Mouse (Mus musculus) testis, adult 2 months (tissue): ENCODE measurements around the gene Tmem138. TPM values are rescaled to one million over a fixed set of nuclear protein-coding genes. Genes with fewer than 3 reads are reported as not detected.
A peak's percentile ranks its signal among the peaks of the same experiment; 100 is the strongest.

Experiments
- H3K27ac ChIP-seq: fragments of 200-500 bp; 2 replicates; pipeline ENCODE4 v1.5.1; 2012; ENCODE audit warnings: low read depth, low read length; ENCODE audit not compliant: control insufficient read depth, insufficient read depth
- H3K27me3 ChIP-seq: fragments of 200-500 bp; 2 replicates; pipeline ENCODE4 v1.6.1; 2012; ENCODE audit warnings: mild to moderate bottlenecking, low read length, moderate library complexity; ENCODE audit not compliant: control insufficient read depth, insufficient read depth
- H3K36me3 ChIP-seq: fragments of 200-500 bp; 2 replicates; pipeline ENCODE4 v1.6.1; 2012; ENCODE audit warnings: mild to moderate bottlenecking, low read length; ENCODE audit not compliant: control insufficient read depth, insufficient read depth
- H3K4me1 ChIP-seq: fragments of 200-500 bp; 2 replicates; pipeline ENCODE4 v1.6.1; 2012; ENCODE audit warnings: low read length; ENCODE audit not compliant: control insufficient read depth, insufficient read depth
- H3K4me3 ChIP-seq: fragments of 200-500 bp; 2 replicates; pipeline ENCODE4 v1.5.1; 2012; ENCODE audit warnings: low read depth, mild to moderate bottlenecking, low read length, moderate library complexity, mixed read lengths; ENCODE audit not compliant: control insufficient read depth
- CTCF ChIP-seq: fragments of 200-500 bp; IDR thresholded peaks from 2 replicates; pipeline ENCODE4 v1.5.1; 2012; ENCODE audit warnings: low read depth, mild to moderate bottlenecking, inconsistent platforms, low read length, moderate library complexity; ENCODE audit not compliant: control insufficient read depth, insufficient read depth, insufficient replicate concordance
- POLR2A ChIP-seq: fragments of 200-500 bp; IDR thresholded peaks from 2 replicates; pipeline ENCODE4 v1.6.1; 2012; ENCODE audit warnings: low read depth, mild to moderate bottlenecking, inconsistent platforms, low read length, moderate library complexity; ENCODE audit not compliant: control insufficient read depth
- polyA plus RNA-seq: library from polyadenylated mRNA; depleted of rRNA; stranded (reverse); fragments of >200 nt; gene quantifications from 2 replicates; pipeline ENCODE4 v1.2.3, GENCODE M21; 2012; rRNA removed

The Tmem138 gene
- 18.3 and 24.5 TPM in 2 replicates for polyA plus RNA-seq

GRCm38 (mm10) chr19:10576690-10577561 lies at the start of gene Tmem138, which contains the start of gene Cyb561a3:
Gene Tmem138, minus strand, starts transcription at chr19:10577362.
Gene Cyb561a3, plus strand, starts transcription at chr19:10577172.
- peaks cover 2% of the 10 kb centered on the region for H3K4me1 ChIP-seq
- H3K27me3 ChIP-seq, result no peaks in the 10 kb centered on the region
- TF ChIP-seq POLR2A (peak; percentile 57; the same call in 1 of the 2 replicates), CTCF (no peak)
- no peaks in the 10 kb centered on the region for H3K36me3 ChIP-seq
- H3K27ac ChIP-seq, result peak within 1 kb of the TSS; percentile 89
- H3K4me3 ChIP-seq, result peak within 1 kb of the TSS; percentile 95

- Histone ChIP-seq H3K27ac (no peak overlapping the region), H3K4me3 (no peak overlapping the region), H3K36me3 (peaks cover 9% of the 10 kb centered on the region), H3K4me1 (peaks cover 13% of the 10 kb centered on the region), H3K27me3 (no peaks in the 10 kb centered on the region)
- TF ChIP-seq POLR2A (no peak), CTCF (no peak)
Measured at GRCm38 (mm10) chr19:10608573-10609240, 31.5 kb upstream of the Tmem138 start.

GRCm38 (mm10) chr19:10605901-10606622 lies 28.9 kb upstream of the Tmem138 start:
- Histone ChIP-seq H3K27me3 (no peaks in the 10 kb centered on the region), H3K4me3 (peak overlapping the region; percentile 100), H3K4me1 (peaks cover 16% of the 10 kb centered on the region), H3K27ac (peak overlapping the region; percentile 96), H3K36me3 (peaks cover 11% of the 10 kb centered on the region)
- TF ChIP-seq CTCF (no peak), POLR2A (no peak)

GRCm38 (mm10) chr19:10605293-10605900 lies 28.2 kb upstream of the Tmem138 start, which contains the start of the genes Ddb1 and Tkfc:
Gene Ddb1, plus strand, starts transcription at chr19:10605327.
Gene Tkfc, minus strand, starts transcription at chr19:10605654.
- peak; percentile 99 for TF ChIP-seq POLR2A
- TF ChIP-seq CTCF, result no peak; the same call in 1 of the 2 replicates
- H3K27me3 ChIP-seq, result no peaks in the 10 kb centered on the region
- peaks cover 16% of the 10 kb centered on the region for H3K4me1 ChIP-seq
- peak within 1 kb of the TSS; percentile 100 for H3K4me3 ChIP-seq
- peaks cover 9% of the 10 kb centered on the region for H3K36me3 ChIP-seq
- peak within 1 kb of the TSS; percentile 96 for H3K27ac ChIP-seq

GRCm38 (mm10) chr19:10604534-10604933 lies 27.4 kb upstream of the Tmem138 start:
- H3K4me1 ChIP-seq, result peaks cover 16% of the 10 kb centered on the region

GRCm38 (mm10) chr19:10603660-10604523 lies 26.7 kb upstream of the Tmem138 start:
- peak; percentile 27; the same call in 1 of the 2 replicates for TF ChIP-seq POLR2A
- TF ChIP-seq CTCF, result no peak
- peaks cover 16% of the 10 kb centered on the region for H3K4me1 ChIP-seq
- H3K27me3 ChIP-seq, result no peaks in the 10 kb centered on the region
- peak overlapping the region; percentile 96 for H3K27ac ChIP-seq
- peaks cover 6% of the 10 kb centered on the region for H3K36me3 ChIP-seq
- H3K4me3 ChIP-seq, result peak overlapping the region; percentile 100

More at GRCm38 (mm10) chr19:10604534-10604933, 27.4 kb upstream of the Tmem138 start:
- Histone ChIP-seq H3K27ac (peak overlapping the region; percentile 96), H3K36me3 (peaks cover 7% of the 10 kb centered on the region), H3K27me3 (no peaks in the 10 kb centered on the region), H3K4me3 (peak overlapping the region; percentile 100)
- no peak for TF ChIP-seq CTCF
- TF ChIP-seq POLR2A, result no peak; the same call in 1 of the 2 replicates
